Mouse (Mus musculus): ENCODE data around the gene Vmn1r36. TPM values are rescaled to one million over a fixed set of nuclear protein-coding genes. Genes with fewer than 3 reads are reported as not detected.
"Not testable (repeated sequence)": the region's sequence is repeated elsewhere in the genome, so short reads cannot be mapped to it uniquely, and the experiment has no call there.

The Vmn1r36 gene
- total RNA-seq (2015; ENCODE audit: low replicate concordance) (not detected in 2 replicates), total RNA-seq (2017; ENCODE audit: low replicate concordance) (not detected in 2 replicates)

DNA sequence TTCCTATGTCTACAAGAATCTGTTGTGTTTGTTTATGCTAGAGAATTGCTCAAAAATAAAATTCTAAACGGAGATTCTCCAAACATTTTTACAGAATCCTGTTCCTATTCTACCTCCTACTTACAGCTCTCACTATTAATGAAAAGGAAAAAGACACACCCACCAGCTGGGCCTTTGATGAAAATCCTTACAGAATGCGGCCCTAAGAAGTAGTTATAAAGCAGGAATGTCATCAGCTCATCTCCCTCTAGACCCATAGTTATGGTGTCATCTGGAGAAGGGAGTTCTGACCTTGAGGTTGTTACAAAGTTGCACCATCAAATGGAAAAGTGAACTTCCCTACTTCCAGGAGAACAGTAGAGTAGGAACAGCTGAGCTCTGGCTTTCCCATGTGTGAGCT is at the start of gene Vmn1r36:
Vmn1r36 (minus strand) TSS at position 101 of the 400 bp plus-strand sequence.
- ATAC-seq (replicated peaks; ENCODE audit: low FRiP score, poor library complexity, severe bottlenecking): not testable (repeated sequence)

DNA sequence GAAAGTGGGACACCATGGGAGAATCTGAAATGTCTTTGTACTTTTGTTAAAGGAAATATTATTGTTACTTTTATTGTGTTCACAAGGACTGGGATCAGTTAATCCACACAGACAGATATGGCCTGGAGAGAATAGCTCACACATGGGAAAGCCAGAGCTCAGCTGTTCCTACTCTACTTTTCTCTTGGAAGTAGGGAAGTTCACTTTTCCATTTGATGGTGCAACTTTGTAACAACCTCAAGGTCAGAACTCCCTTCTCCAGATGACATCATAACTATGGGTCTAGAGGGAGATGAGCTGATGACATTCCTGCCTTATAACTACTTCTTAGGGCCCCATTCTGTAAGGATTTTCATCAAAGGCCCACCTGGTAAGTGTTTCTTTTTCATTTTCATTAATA is 10.1 kb upstream of the Vmn1r36 start, which contains the start of gene Vmn1r37:
Vmn1r37 (plus strand) TSS at position 301 of the 400 bp plus-strand sequence.
- not testable (repeated sequence) for ATAC-seq (replicated peaks; ENCODE audit: low FRiP score, poor library complexity, severe bottlenecking)

DNA sequence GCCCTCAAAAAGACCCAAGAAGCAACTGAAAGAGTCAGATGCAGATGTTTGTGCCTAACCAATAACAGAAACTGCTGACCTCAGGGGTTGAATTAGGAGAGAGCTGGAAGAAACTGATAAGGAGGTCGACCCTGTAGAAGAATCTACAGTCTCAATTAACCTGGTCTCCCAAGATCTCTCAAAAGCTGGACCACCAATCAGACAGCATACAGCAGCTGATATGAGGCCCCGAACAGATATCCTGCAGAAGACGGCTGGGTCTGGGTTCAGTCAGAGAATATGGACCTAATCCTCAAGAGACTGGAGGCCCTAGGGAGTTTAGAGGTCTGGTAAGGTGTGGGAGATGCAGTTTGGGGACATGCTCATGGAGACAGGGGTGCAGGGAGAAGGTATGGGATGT is 5.1 kb downstream of the Vmn1r36 start:
- ATAC-seq (replicated peaks; ENCODE audit: low FRiP score, poor library complexity, severe bottlenecking): no peak

DNA sequence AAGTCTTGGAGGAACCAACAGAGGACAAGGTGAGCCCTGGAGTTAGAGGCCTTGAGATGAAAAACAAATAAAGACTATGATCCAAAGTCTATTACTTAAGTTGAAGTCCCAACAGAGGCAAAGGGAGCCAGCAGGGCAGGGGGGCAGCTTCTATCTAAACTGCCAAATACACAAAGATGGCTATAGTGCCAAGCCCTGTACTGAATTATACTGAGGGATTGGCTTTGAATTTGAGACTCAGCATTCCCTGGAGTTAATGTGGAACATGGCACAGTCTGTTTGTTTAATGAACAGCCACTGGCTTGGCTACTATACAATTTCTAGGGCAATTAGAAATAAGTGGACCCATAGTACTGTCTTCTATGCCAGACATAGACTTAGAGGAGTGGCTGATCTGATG is 10.1 kb downstream of the Vmn1r36 start:
- ATAC-seq (replicated peaks; ENCODE audit: low FRiP score, poor library complexity, severe bottlenecking): no peak

DNA sequence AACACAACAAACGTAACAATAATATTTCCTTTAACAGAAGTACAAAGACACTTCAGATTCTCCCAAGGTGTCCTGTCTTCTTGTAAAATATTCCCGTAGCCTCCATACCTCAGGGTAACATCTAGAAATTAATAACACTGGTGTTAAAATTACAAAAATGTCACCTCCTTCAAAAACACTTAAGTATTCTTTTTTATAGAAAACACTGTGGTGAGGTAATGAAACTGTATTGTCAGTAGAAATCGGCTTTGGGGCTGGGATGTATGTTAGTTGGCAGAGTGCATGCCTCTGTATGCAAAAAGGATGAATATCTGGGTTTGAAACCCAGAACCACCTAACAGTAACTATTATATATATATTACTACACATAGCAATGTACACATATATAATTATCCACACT is 33.2 kb downstream of the Vmn1r36 start, which contains the start of gene Vmn1r35:
Vmn1r35 (minus strand) TSS at position 101 of the 400 bp plus-strand sequence.
- ATAC-seq (replicated peaks; ENCODE audit: low FRiP score, poor library complexity, severe bottlenecking): no peak

Other genes with a start within 250 kb of the Vmn1r36 start
- gene Mad2l1, start 183.8 kb downstream of the Vmn1r36 start, total RNA-seq (2015; ENCODE audit: low replicate concordance): 50.6 and 58.4 TPM in 2 replicates
- 35.8 and 38.6 TPM in 2 replicates for gene Mad2l1, start 183.8 kb downstream of the Vmn1r36 start, total RNA-seq (2017; ENCODE audit: low replicate concordance)
- gene Vmn1r32, start 159.1 kb downstream of the Vmn1r36 start, total RNA-seq (2015; ENCODE audit: low replicate concordance): not detected in 2 replicates
- not detected in 2 replicates for gene Vmn1r32, start 159.1 kb downstream of the Vmn1r36 start, total RNA-seq (2017; ENCODE audit: low replicate concordance)
- not detected in 2 replicates for gene Vmn1r33, start 100.9 kb downstream of the Vmn1r36 start, total RNA-seq (2015; ENCODE audit: low replicate concordance)
- not detected in 2 replicates for gene Vmn1r33, start 100.9 kb downstream of the Vmn1r36 start, total RNA-seq (2017; ENCODE audit: low replicate concordance)
- not detected in 2 replicates for gene Vmn1r34, start 75.3 kb downstream of the Vmn1r36 start, total RNA-seq (2015; ENCODE audit: low replicate concordance)
- not detected in 2 replicates for gene Vmn1r34, start 75.3 kb downstream of the Vmn1r36 start, total RNA-seq (2017; ENCODE audit: low replicate concordance)
- gene Vmn1r35, start 33.3 kb downstream of the Vmn1r36 start, total RNA-seq (2015; ENCODE audit: low replicate concordance): not detected in 2 replicates
- gene Vmn1r35, start 33.3 kb downstream of the Vmn1r36 start, total RNA-seq (2017; ENCODE audit: low replicate concordance): not detected in 2 replicates
- not detected in 2 replicates for gene Vmn1r37, start 10.2 kb upstream of the Vmn1r36 start, total RNA-seq (2015; ENCODE audit: low replicate concordance)
- not detected in 2 replicates for gene Vmn1r37, start 10.2 kb upstream of the Vmn1r36 start, total RNA-seq (2017; ENCODE audit: low replicate concordance)
- 0.19 TPM in 1 of 2 replicates, not detected in the other for gene Vmn1r38, start 63.5 kb upstream of the Vmn1r36 start, total RNA-seq (2015; ENCODE audit: low replicate concordance)
- gene Vmn1r38, start 63.5 kb upstream of the Vmn1r36 start, total RNA-seq (2017; ENCODE audit: low replicate concordance): not detected in 2 replicates
- not detected in 2 replicates for gene Vmn1r39, start 91.4 kb upstream of the Vmn1r36 start, total RNA-seq (2015; ENCODE audit: low replicate concordance)
- gene Vmn1r39, start 91.4 kb upstream of the Vmn1r36 start, total RNA-seq (2017; ENCODE audit: low replicate concordance): not detected in 2 replicates
- 24.5 and 39.2 TPM in 2 replicates for gene Gng12, start 177.2 kb upstream of the Vmn1r36 start, total RNA-seq (2015; ENCODE audit: low replicate concordance)
- gene Gng12, start 177.2 kb upstream of the Vmn1r36 start, total RNA-seq (2017; ENCODE audit: low replicate concordance): 8.5 and 14.6 TPM in 2 replicates